Mouse (Mus musculus): Measurements from ENCODE around the gene Fermt2.

DNA sequence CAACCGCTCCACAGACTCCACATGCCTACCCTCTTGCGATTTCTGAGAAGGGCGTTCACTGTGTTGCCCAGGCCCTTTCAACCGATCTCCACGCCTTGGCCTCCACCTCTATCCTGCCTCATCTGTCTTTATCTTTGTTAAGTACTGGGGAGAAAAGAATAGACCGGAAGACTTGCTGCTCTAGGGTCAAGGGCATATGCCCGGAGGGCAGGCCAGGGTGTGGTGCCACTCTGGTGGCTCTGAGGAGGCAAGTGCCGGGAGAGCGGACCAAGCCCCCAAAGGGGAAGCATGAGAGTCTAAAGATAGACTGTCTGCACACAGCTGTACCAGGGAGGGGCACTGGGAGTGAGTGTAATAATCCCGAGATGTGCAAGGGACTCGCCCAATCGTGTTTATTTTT is 84.5 kb downstream of the Fermt2 start:
- no peak for TF ChIP-seq CTCF (IDR thresholded peaks at IDR 0.05; ENCODE audit: low read depth)
- TF ChIP-seq EP300 (optimal IDR thresholded peaks at IDR 0.05) = no peak

Data from stomach, postnatal 0 days (tissue).